Mouse (Mus musculus): Measurements from ENCODE around the gene Kirrel.

DNA sequence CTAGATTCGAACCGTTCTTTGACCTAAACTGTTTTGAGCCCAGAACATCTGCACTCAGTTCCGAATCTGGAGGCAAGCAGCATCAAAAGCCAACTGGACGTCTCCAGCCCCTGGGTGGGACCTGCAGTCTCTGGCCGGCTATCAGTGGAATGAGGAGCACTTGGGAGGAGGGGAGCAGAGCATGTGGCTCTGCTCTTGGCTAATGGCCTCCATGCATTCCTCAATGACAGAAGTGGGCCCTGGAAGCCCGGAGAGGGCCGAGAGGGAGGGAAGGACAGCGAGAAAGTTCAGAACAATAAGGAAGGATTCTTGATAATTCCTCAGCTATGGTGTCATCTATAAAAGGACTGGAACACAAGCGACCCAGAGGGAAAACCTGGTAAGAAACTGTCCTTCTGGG is 59.7 kb downstream of the Kirrel start:
- TF ChIP-seq CTCF (conservative IDR thresholded peaks at IDR 0.05; ENCODE audit: insufficient read depth, insufficient read length, low read depth, low read length) (no peak), POLR2A (IDR thresholded peaks at IDR 0.05; ENCODE audit: low read depth, low read length) (no peak)

Data from kidney, adult 2 months (tissue).